Mouse (Mus musculus) effector memory CD4-positive, alpha-beta T cell, adult 5 months (primary cell): ENCODE data around the gene Nme8. TPM values are rescaled to one million over a fixed set of nuclear protein-coding genes. Genes with fewer than 3 reads are reported as not detected.

Source experiments
- polyA plus RNA-seq: library from polyadenylated mRNA; unstranded; fragments of 100-300 nt; shearing (Covaris generic); gene quantifications from one replicate; pipeline ENCODE4 v1.2.1, GENCODE M21; 2017

Nme8 gene
- polyA plus RNA-seq: not detected

GRCm38 (mm10) chr13:19697790-19698189 is at the start of gene Nme8:
Gene Nme8 (minus strand): TSS chr13:19697794.

DNA sequence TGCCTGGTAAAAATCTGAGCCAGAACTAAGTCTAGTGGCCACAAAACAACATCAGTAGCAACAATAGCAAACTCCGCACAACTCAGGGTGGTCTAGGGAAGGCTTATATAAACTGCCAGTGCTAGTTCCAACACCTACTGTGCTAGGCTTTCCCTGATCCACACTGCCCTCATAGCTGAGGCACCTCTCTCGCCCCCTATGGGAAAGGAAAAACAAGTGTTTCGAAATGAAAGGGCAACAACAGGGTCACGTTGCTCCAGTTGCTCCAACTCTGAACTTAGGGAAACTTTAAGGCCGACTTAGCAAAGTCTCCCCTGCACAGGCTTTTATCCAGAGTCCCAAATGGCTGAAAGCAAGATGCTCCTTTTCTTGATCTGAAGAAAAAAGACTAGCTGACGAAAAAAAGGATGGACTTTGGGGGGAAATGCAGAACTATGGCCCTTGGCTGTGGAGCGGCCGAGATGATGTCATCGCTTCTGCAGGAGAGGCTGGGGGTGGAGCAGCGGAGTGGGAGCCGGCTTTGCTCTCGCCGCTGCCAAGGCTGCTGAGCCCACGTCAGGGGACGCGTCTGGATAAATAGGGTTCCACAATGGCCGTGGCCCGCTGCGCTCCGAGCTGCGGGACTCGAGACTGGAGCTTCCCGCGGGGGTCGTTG is 74.9 kb downstream of the Nme8 start, which contains the start of gene Sfrp4:
Sfrp4 (plus strand) TSS at position 532 of the 655 bp plus-strand sequence.

DNA sequence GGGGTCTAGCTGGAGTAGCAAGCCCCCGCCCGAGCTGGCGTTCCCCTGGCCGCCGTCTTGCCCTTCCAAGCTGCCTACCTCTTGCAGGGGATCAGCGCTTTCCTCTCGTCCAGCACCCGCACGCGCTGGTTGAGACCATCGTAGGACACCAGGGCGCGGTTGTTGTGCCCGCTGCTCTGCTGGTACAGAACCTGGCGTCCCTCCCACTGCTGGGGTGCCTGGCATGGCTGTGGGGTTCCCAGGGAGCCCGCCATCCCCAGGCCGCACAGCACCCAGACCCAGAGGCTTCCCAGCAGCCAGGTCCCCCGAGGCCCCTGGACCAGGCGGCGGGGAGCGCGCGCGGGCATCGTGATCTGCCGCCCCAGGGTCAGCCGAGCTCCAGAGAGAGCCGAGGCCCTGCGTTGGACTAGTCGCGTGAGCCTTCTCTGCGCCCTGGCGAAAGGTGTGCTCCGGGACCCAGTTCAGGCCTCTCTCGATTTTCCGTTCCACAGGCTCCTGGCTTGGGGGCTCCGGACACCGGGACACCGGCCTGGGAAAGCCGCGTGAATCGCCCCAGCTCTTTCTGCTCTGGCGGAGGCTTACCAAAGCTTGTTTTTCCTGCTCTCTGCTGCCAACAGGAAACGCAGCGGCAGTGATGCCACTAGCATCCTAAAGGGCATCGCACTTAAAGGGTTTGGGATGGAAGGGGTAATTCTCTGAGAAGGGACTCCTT is 78.2 kb downstream of the Nme8 start, which contains the start of gene Epdr1:
Epdr1 (minus strand) TSS at position 712 of the 712 bp plus-strand sequence.

Other genes starting within 250 kb of the Nme8 start
- not detected for gene Epdr1, start 77.9 kb downstream of the Nme8 start, polyA plus RNA-seq
- not detected for gene Sfrp4, start 74.7 kb downstream of the Nme8 start, polyA plus RNA-seq
- not detected for gene Gpr141, start 126.5 kb upstream of the Nme8 start, polyA plus RNA-seq